Mouse (Mus musculus) mouse trophoblast stem cell (cell line): Measurements from ENCODE around the gene Cdhr4.

ENCODE experiments used
- in situ Hi-C, 2 experiments: fragments of 300-500 bp; cut with MseI, MboI; formaldehyde crosslinking; loops; 2 replicates in 1 of 2; 3 replicates in 1 of 2; pipeline ENCODE4 v1.15.1; 2025

The Cdhr4 gene

DNA sequence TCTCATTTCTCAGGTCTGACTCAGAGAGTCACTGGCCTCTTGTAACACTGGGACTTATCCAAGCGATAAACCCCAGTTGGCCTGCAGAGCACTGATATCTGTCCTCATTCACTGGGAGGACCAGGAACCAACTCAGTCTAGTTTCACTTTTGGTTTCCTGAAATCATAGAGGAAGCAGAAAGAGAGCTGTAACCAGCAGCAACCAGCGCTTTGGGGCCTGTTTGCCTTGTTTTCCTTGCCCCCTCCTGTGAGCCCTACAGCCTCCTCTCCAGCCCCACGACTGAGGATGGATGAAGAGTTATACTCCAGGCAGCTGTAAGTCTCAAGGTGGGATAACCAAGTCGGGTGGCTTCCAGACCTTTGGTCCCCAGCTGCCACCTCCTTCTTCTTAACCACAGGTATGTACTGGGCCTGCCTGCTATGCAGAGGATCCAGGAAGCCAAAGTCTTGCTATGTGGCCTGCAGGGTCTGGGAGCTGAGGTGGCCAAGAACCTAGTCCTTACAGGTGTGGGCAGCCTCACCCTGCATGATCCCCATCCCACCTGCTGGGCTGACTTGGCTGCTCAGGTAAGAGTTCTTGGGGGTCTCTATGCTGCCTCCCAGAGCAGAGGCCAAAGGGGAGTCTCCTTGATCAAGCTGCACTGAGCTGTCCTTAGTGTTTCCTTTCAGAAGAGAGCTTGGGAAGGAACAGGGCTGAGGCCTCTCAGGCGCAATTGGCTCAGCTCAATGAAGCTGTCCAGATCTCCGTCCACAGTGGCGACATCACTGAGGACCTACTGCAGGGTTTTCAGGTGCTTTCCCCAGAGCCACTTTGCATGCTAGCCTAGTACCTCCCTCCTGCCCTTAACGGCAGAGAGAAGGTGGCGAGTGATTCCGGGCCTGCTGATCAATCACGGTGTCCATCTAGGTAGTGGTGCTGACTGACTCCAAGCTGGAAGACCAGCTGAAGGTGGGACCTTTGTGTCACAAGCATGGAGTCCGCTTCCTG, 16.6 kb upstream of the Cdhr4 start, which contains the start of gene Uba7:
Gene Uba7 (plus strand): TSS at position 107 of the 988 bp plus-strand sequence.
- in situ Hi-C loops: no loop called here

DNA sequence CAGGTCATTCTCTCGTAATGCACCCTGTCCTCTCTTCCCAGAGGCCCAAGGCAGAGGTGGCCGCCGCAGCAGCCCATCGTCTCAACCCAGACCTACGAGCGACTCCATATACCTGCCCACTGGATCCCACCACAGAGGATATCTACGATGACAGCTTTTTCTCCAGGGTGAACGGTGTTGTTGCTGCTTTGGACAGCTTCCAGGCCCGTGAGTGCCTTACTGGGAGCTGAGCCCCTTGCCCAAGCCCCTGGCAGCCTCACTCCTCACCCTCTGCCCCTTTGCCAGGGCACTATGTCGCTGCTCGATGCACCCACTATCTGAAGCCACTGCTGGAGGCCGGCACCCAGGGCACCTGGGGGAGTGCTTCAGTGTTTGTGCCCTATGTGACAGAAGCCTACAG, 13.5 kb upstream of the Cdhr4 start:
- in situ Hi-C loops: no loop called here

DNA sequence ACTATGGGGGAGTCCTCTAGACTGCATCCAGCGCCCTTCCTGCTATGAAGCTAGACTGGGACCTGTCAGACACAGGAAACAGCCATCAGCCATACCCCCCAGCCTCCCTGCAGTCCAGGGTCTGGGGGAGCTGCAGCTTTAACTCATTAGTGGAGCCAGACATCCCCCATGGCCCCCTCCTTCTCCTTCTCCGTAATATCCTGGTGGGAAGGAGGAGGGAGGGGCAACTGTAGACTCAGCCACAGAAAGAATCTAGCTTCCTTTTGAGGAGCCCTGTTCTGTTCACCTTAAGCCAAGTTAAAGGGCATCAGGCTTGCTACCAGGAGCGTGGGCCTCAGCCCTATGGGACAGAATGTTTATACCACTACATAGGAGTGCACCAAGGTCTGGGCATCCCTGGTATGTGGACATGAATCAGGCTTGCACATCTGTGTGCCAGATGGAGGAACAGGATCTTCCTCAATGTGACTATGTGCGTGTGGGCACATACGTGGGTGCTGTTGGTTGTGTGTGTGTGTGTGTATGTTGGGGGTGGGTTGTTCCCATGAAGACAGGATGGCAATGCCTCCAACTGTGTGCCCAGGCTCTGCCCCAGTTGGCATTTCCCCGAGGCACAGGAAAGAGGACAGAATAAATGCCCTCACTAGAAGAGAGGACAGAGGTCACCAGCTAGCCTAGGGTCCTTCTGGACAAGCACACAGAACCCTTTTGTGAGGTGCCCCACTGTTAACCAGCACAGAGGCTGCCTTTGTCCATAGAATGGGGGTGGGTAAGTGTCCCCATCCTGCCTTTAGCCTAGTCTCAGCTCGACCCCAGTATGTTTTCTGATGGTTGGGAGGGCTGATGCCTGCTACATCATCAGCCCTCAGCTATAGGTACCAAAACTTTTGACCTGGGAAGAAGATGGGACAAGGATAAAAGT, 10.4 kb upstream of the Cdhr4 start:
- in situ Hi-C loops: no loop called here

DNA sequence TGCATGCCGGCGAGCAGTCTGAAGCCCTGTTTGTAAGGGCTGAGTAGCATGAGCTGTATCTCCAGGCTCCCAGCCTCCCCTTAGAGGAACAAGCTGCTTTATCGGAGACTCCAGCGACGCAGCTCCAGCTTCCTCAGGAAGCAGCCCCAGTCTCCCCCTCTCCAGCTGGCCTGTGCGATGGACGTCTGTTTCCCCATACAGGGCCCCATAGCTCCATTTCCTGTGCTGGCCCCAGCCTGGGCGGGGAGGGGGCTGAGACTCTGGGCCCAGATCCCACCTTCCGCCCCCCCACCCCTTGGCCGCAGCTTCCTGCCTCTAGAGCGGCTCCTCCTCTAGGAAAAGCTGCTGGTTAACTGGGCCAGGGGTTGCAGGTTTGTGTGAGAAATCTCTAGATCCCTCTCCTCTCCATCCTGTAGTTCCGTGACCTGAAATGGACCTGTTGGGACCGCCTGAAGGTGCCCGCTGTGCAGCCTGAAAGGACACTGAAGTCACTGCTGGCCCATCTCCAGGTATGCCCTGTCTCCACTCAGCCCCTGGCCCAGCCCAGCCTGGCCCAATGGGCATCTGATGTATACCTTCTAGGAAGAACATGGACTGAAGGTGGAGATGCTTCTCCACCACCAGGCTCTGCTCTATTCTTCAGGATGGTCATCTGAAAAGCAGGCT, 9.5 kb upstream of the Cdhr4 start, which contains the start of gene Gm20661:
Gene Gm20661 (plus strand): TSS at position 378 of the 666 bp plus-strand sequence.
- in situ Hi-C loops: no loop called here

DNA sequence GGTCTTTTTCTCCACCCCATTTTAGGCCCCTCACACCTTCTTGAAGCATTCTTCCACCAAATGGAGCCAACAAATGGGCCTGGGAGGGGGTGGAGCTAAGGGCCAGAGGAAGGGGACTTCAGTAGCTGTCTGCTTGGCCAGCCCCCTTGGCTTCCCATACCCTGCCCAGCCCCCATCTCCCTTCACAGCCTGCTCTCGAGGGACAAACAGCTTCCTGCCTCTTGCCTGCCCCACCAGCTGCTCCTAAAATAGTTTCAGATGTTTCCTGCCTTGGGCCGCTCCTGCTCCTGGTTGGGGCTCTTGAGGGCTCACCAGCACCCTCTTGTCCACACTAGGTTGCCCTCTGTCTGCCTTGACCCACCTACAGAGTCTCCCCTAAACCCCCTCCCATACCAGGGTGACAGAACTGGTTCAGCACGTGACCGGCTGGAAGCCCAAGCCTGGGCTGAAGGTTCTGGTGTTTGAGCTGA, 8.8 kb upstream of the Cdhr4 start:
- in situ Hi-C loops: no loop called here

DNA sequence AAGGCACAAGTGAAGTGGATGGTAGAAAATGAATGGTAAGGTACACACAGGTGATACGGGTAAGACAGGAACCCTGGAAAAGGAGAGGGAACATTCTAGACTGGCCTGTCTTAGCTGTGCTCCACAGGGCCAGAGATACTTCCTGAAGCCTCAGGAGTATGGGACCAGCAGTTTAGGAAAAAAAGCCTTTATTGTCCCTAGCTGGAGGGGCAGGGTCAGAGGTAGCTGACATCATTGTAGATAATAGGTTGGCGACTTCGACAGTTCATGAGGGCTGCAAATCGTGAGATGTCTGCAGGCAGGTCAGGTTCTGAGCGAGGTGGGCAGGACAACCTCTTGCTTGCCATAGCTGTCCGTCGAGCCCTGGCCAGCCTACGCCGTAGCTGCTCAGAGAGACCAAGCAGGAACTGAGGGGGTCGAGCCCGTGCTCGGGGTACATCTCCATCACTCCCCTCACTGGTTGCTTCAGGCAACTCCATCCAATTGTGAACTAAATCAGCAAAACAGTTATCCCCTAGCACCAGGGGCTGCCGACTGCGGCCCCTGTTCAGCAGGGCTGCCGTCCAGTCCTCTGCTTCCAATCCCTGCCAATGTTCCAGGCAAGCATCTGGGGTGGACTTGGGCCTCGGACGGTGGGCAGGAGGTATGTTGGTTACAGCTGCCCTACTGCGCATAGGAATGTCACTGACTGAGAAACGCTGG, 8.1 kb upstream of the Cdhr4 start:
- in situ Hi-C loops: no loop called here

DNA sequence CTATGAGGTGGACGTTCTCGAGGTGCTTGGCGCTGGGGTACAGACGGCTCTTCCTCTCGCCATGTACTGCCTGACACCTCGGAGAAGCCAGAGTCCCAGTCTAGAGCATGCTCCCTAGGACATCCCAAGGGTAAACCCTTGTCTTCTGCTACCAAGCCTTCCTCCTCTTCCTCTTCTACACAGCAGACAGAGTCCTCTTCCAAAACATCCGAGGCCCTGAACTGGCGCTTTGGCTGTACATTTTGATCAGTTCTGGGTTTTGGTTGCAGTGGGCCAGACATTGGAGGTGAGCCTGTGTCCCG, 7.6 kb upstream of the Cdhr4 start:
- in situ Hi-C loops: no loop called here

DNA sequence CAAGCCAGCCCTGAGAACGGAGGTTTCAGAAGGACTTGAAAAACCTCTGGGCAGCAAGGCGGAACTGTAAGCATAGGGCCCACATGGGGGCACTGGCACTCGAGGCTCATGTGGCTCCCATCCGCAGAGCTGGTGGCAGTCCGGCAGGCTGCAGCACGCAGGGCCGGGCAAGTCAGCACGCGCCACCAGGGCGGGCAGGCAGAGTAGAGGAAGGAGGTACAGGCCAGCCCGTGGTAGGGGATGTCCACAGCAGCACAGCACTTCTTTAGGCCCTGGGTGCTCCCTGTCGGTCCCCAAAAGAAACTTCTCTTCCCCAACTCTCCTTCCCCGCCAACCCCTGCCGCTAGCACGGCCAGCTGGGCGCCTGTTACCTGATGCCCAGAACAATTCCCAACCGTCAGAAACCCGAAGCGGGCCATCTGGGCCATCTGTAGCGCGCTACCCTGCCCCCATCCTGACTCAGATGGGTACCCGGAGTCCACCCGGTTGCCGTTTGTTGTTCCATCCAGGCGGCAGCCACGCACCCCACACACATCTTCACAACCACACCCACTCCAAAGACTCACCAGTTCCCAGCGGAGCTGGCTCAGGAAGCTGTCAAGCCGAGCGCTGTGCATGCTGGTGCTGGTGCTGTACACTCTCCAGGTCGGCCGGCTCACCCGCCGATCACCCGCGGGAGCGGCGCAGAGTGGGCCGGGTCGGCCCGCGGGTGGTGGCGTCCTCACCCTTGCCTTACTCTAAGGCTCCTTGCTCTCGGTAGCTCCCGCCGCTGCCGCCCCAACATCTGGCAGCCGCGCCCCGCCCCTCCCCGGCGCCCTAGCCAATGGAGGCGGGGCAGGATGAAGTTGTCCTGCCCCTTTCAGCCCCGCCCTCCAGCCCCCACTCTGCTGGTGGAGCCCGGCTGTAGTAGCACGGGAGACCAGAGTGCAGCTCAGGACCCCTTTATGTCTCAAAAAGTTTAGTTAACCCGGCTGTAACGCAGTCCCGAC, 6.9 kb upstream of the Cdhr4 start, which contains the start of gene Inka1:
Gene Inka1 (minus strand): TSS at position 749 of the 989 bp plus-strand sequence.
- in situ Hi-C loops: no loop called here

DNA sequence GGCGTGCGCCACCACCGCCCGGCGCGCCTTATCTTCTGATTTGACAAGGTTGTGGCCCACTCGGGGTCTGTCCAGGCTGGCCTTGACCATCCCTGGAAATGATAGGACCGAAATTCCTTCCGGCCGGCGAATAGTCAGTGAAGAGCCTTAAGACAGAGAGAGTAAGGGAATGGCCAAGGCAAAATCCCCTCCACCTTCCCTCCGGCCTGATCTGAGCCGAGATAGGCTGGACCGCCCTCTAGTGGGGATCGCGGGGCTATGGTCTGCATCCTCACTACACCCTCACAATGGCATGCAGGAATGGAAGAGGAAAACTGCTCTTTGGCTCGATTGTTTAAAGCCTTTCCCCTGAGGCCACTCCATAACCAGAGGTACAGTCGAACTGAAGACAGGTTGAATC, 5.9 kb upstream of the Cdhr4 start:
- in situ Hi-C loops: no loop called here

DNA sequence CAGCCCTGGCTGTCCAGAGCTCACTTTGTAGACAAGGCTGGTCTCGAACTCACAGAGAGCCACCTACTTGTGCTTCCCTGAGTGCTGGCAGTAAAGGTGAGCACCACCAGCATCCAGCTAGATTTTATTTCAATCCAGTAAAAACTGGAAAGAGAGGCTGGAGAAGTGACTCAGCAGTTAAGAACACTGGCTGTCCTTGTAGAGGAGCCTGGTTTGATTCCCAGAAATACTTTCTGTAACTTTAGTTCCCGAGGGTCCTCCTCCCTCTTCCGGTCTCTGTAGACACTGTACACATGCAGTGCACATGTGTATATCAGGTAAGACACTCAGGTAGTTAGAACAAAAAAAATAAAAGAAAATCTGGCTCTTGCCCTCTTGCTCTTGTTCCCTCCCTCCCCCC, 4.3 kb upstream of the Cdhr4 start:
- in situ Hi-C loops: no loop called here

DNA sequence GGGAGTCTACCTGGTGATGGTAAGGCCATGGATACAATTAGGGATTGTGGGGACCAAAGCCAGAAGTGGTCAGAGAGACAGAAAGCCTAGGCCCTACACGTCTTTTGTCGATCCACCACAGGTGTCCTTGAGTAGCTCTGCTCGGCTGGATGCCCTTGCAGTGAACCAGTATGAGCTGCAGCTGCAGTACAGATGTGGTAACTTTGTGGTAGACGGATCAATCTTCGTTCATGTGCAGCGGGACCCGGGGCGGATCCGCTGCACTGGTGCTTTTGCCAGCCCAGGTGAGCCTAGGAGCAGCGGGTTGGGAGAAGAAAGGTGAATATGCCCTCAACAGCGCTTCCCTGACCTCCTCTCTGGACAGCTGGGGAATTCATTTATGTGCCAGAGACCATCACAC, 716 bp downstream of the Cdhr4 start:
- in situ Hi-C loops: no loop called here

DNA sequence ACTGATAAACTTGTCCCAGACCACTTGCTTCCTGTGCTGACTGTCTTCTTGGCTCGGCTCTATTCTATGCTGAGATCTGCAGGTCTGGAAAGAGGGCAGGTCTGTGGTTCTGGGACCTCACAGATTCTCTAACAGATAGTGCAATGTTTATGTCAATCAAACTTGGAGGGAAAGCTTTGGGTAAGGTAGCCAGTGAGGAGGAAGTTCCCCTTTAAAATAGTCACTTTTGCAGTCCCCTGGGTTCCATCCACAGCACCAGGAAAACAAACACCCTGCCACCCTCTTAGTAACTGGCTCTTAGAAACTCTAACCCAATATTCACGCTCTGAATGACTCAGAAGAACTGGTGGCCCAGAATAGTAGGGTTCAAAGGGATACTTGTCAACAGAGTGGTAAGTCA, 2.2 kb downstream of the Cdhr4 start:
- in situ Hi-C loops: no loop called here

DNA sequence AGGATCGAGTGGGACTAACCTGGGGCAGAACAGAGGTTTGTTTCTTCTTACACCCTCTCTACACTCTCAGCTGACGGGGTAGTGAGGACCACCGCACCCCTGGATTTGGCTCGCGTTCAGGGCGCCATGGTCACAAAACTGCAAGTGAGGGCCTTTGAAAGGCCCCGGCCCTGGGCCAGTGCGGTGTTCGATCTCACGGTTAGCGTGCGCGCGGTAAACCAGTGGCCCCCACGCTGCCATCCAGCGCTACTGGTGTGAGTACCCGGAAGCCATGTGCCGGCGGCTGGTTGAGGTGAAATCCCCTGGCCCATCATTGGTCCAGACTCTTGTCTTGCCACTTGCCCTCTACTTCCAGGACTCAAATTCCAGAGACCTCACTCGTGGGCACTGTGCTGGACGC, 3.2 kb downstream of the Cdhr4 start:
- in situ Hi-C loops: no loop called here

DNA sequence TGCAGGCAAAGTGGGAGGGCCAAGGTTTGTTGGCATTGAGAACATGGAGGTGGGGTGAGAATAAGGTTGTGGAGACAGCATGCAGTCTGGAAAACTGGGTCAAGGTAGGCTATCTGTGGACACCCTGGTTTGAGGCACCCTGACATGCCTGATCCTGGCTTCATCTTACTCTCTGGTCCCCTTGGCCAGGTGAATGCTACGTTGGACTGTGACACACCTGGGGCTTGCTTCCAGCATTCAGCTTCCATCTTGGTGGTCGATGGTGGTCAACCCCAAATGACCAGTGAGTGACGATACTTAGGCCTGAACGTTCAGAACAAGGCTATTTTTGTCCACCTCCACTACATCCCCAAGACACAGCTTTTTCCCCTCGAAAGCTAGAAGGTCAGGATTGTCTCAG, 3.8 kb downstream of the Cdhr4 start, which contains the start of gene Gm20662:
Gene Gm20662 (plus strand): TSS at position 301 of the 400 bp plus-strand sequence.
- in situ Hi-C loops: no loop called here

DNA sequence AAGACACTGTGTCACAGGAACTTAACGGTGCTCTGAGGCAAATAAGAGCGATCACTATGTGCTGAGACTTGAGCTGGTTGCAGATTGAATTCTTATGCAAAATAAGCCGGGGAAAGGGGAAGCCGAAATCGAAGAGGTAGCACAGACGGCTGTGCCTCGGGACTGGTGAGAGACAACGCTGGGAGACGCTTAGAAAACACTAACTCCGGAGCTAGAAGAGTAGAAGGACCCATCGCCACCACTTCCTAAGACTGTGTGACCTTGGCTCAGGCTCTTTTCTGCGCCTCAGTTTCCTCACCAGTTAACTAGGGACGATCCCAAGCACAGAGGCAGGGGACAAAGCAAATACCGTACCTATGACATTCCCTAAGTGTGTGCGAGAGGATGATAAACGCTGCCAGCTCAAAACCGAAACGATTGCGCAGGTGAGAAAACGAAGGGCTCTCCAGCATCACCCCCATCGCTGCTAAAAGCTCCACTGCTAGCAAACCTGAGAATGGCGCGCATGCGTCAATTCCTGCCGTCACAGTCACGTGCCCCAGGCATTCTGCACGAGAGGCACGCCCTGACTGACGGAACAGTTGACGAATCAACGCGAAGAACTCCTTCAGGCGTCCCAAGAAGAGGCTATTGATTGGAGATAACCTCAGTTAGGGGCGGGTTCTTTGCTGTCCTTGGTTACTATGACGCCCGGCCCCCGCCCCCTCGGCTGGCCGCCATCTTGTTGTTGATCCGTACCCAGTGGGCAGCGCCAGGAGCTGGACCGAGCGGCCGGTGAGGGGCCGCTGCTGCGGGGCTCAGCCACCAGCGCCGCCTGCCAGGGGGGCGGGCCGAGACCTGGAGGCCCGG, 9.8 kb downstream of the Cdhr4 start, which contains the start of gene Ip6k1:
Gene Ip6k1 (plus strand): TSS at position 580 of the 849 bp plus-strand sequence.
- in situ Hi-C loops: no loop called here

DNA sequence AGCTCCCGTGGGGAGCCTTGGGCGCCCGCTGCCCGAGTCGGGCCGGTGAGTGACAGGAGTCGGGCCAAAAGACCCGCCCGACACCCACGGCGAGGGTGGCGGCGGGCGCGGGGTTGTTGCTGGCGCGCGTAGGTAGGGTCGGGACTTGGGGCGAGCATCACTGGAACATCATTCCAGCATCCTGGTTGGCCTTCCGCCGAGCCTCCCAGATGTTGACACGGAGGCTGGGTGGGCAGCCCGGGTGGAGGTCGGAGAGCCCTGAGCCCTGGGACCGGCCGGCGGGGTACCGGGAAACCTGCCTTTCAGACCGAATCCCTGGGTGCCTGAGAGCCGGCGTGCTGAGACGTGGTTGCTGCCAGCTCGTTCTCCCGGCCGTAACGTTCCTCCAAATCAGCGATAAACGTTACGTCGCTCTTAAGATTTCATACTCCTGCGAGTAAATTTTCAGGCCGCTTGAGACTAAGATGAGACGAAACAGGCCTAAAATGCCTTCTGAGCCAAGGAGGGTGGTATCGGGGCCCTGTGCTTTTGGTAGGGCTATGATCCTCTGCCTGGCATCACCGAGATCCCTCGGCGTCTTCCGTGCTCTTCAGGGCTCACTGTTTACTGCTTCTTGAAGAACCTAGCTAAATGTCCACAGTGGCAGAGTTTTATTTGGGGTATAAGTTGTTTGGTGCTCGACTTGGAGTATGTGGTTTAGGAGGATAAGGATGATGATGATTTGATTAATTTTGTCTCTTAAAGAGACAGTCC, 10.7 kb downstream of the Cdhr4 start:
- in situ Hi-C loops: no loop called here

DNA sequence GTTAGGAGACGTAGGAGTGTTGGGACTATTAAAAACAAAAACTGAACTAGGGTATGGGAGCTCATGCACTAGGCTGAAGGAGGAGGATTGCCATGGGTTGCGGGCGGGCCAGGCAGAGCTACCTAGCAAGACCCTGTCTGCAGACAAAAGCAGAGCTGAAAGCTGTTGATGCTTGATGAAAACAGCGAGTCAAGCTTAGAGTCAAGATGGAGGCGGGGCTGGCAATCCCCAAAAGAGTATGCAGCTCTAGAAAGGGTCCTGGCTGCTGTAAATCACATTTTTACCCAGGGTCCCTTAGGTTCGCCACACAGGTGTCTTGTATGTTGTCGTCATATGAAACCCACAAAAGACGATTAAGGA, 11.2 kb downstream of the Cdhr4 start:
- in situ Hi-C loops: no loop called here

DNA sequence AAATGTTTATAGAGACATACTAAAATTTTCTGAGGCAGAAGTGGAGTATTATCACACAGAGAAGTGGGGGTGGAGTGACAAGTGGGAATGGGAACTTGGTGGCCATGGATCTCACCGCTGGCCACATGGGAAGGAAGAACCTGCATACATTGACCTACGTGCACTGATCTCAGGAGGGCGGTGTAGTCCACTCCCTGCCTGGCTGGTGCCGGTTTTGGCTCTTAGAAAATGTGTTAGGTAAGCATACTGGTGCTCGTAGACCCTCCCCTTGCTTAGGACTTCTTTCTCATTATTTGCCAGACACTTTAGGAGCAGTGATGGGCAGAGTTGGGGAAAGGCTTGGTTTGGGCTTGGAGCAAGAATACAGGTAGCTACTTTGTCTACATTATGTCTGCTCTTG, 15.7 kb downstream of the Cdhr4 start:
- in situ Hi-C loops: no loop called here
